Mouse (Mus musculus): Measurements from ENCODE around the gene Lilra5.
"Not testable (repeated sequence)": the region's sequence is repeated elsewhere in the genome, so short reads cannot be mapped to it uniquely, and the experiment has no call there.

DNA sequence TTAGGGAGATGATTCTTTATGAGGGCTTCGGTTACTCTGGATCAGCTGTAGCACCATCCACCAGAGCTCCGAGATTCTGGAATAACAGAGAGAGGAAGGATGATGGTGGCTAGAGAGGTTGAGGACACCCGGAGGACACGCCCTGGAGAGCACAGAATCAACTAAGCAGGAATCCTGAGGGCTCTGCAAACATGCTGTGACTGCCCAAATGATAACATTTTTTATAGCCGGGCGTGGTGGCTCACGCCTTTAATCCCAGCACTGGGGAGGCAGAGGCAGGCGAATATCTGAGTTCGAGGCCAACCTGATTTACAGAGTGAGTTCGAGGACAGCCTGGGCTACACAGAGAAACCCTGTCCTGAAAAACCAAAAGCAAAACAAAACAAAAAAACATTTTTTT lies 37.9 kb downstream of the Lilra5 start:
- TF ChIP-seq CTCF (IDR thresholded peaks at IDR 0.05; ENCODE audit: low read depth, low read length); POLR2A (IDR thresholded peaks at IDR 0.05; ENCODE audit: borderline replicate concordance, low read depth, low read length): not testable (repeated sequence)
